Mouse (Mus musculus) midbrain, embryonic 11.5 days (tissue): ENCODE data around the gene Ncapg2. TPM values are rescaled to one million over a fixed set of nuclear protein-coding genes. Genes with fewer than 3 reads are reported as not detected.

ENCODE experiments used
- ATAC-seq: fragments of 200-750 bp; cut with Nextera tagmentation; 2 replicates; pipeline ENCODE4 v1.8.0; 2017; ENCODE audit warnings: moderate TSS enrichment, moderate library complexity; ENCODE audit not compliant: low FRiP score
- DNase-seq: peaks from one replicate; pipeline ENCODE4 v3.0.0; 2015; ENCODE audit warnings: low spot score; ENCODE audit errors: missing footprints
- H3K27ac ChIP-seq: fragments of 300-500 bp; sonication (generic); 2 replicates; pipeline ENCODE4 v1.5.1; 2014; ENCODE audit warnings: low read depth, low read length
- H3K27me3 ChIP-seq: fragments of 300-500 bp; sonication (generic); 2 replicates; pipeline ENCODE4 v1.6.1; 2014; ENCODE audit warnings: mild to moderate bottlenecking, low read length, moderate library complexity, mixed read lengths; ENCODE audit not compliant: control insufficient read depth, insufficient read depth
- H3K36me3 ChIP-seq: fragments of 300-500 bp; sonication (generic); 2 replicates; pipeline ENCODE4 v1.6.1; 2014; ENCODE audit warnings: mild to moderate bottlenecking, low read length, moderate library complexity, mixed read lengths; ENCODE audit not compliant: control insufficient read depth, insufficient read depth
- H3K4me1 ChIP-seq: fragments of 300-500 bp; sonication (generic); 2 replicates; pipeline ENCODE4 v1.6.1; 2014; ENCODE audit warnings: low read length; ENCODE audit not compliant: control insufficient read depth, insufficient read depth
- H3K4me2 ChIP-seq: fragments of 300-500 bp; sonication (generic); 2 replicates; pipeline ENCODE4 v1.6.1; 2014; ENCODE audit warnings: mild to moderate bottlenecking, moderate library complexity
- H3K4me3 ChIP-seq: fragments of 300-500 bp; sonication (generic); 2 replicates; pipeline ENCODE4 v1.5.1; 2014; ENCODE audit warnings: low read depth, low read length
- H3K9ac ChIP-seq: fragments of 300-500 bp; sonication (generic); 2 replicates; pipeline ENCODE4 v1.6.1; 2014; ENCODE audit warnings: low read length
- H3K9me3 ChIP-seq: fragments of 300-500 bp; sonication (generic); 2 replicates; pipeline ENCODE4 v1.6.1; 2016; ENCODE audit warnings: low read length; ENCODE audit not compliant: control insufficient read depth
- WGBS: fragments of 180-500 bp; shearing (Covaris S2); extraction: QIAGEN DNeasy Blood & Tissue Kit; methylation state at CpG from one replicate; pipeline ENCODE4 v1.1.7; 2014; 5-methylcytosine and 5-hydroxymethylcytosine counted together
- polyA plus RNA-seq: library from polyadenylated mRNA; unstranded; fragments of >200 nt; fragmentation: Nextera tagmentation; extraction: Ambion mirVana; gene quantifications from 2 replicates; pipeline ENCODE4 v1.2.1, GENCODE M21; 2014

Gene Ncapg2
- polyA plus RNA-seq, 1 experiment from 2014 or later: 42.0 TPM

GRCm38 (mm10) chr12:116394327-116394726, 10.9 kb upstream of the Ncapg2 start:
- Histone ChIP-seq H3K4me2 (no peak overlapping the region), H3K4me3 (no peak overlapping the region), H3K36me3 (no peaks in the 10 kb centered on the region), H3K9me3 (no peaks in the 10 kb centered on the region), H3K4me1 (no peaks in the 10 kb centered on the region), H3K27me3 (no peaks in the 10 kb centered on the region), H3K9ac (no peak overlapping the region), H3K27ac (no peak overlapping the region)
- WGBS: 66% methylated on average over 2 of the region's 2 CpGs
- no peak for ATAC-seq
- DNase-seq: no peak

GRCm38 (mm10) chr12:116395312-116395711, 9.9 kb upstream of the Ncapg2 start:
- Histone ChIP-seq H3K9me3 (no peaks in the 10 kb centered on the region; the same call in 1 of the 2 replicates), H3K27me3 (no peaks in the 10 kb centered on the region), H3K9ac (no peak overlapping the region), H3K36me3 (no peaks in the 10 kb centered on the region), H3K4me1 (no peaks in the 10 kb centered on the region), H3K4me2 (no peak overlapping the region), H3K27ac (no peak overlapping the region), H3K4me3 (no peak overlapping the region)
- DNase-seq (no peak), ATAC-seq (no peak)
- WGBS: 88% methylated on average over 2 of the region's 2 CpGs

- Histone ChIP-seq H3K4me1 (no peaks in the 10 kb centered on the region), H3K9me3 (no peaks in the 10 kb centered on the region; the same call in 1 of the 2 replicates), H3K27me3 (no peaks in the 10 kb centered on the region), H3K4me2 (no peak overlapping the region), H3K36me3 (no peaks in the 10 kb centered on the region), H3K27ac (no peak overlapping the region), H3K4me3 (no peak overlapping the region), H3K9ac (no peak overlapping the region)
- ATAC-seq (no peak), DNase-seq (peak; percentile 21)
- WGBS: 77% methylated on average over 2 of the region's 2 CpGs
Measured at GRCm38 (mm10) chr12:116396072-116396695, 9.0 kb upstream of the Ncapg2 start.

GRCm38 (mm10) chr12:116404012-116404679, 1.1 kb upstream of the Ncapg2 start:
- Histone ChIP-seq H3K9me3 (peaks cover 16% of the 10 kb centered on the region; the same call in 1 of the 2 replicates), H3K9ac (no peak overlapping the region), H3K27me3 (no peaks in the 10 kb centered on the region), H3K27ac (no peak overlapping the region), H3K4me2 (peak overlapping the region; percentile 77), H3K36me3 (peaks cover 5% of the 10 kb centered on the region; the same call in 1 of the 2 replicates), H3K4me1 (peaks cover 7% of the 10 kb centered on the region), H3K4me3 (peak overlapping the region; percentile 79)
- ATAC-seq: no peak
- DNase-seq: no peak
- 96% methylated on average over 18 of the region's 18 CpGs for WGBS

- H3K4me2 ChIP-seq: peak overlapping the region; percentile 77
- peak overlapping the region; percentile 79 for H3K4me3 ChIP-seq
- no peaks in the 10 kb centered on the region for H3K27me3 ChIP-seq
- peaks cover 16% of the 10 kb centered on the region; the same call in 1 of the 2 replicates for H3K9me3 ChIP-seq
- 17% methylated on average over 8 of the region's 8 CpGs for WGBS
- ATAC-seq (no peak), DNase-seq (no peak)
- H3K9ac ChIP-seq: peak overlapping the region; percentile 85
- H3K36me3 ChIP-seq: peaks cover 5% of the 10 kb centered on the region; the same call in 1 of the 2 replicates
- H3K4me1 ChIP-seq: peaks cover 7% of the 10 kb centered on the region
- no peak overlapping the region for H3K27ac ChIP-seq
Measured at GRCm38 (mm10) chr12:116405836-116406155, 594 bp downstream of the Ncapg2 start.

- WGBS: 98% methylated on average over 5 of the region's 5 CpGs
- Histone ChIP-seq H3K9me3 (peaks cover 9% of the 10 kb centered on the region; the same call in 1 of the 2 replicates), H3K4me2 (no peak overlapping the region), H3K4me1 (peaks cover 7% of the 10 kb centered on the region), H3K4me3 (no peak overlapping the region), H3K9ac (no peak overlapping the region), H3K27me3 (no peaks in the 10 kb centered on the region), H3K36me3 (peaks cover 7% of the 10 kb centered on the region; the same call in 1 of the 2 replicates), H3K27ac (no peak overlapping the region)
- no peak for ATAC-seq
- peak; percentile 59 for DNase-seq
Measured at GRCm38 (mm10) chr12:116407883-116408282, 2.7 kb downstream of the Ncapg2 start.

- H3K36me3 ChIP-seq: peaks cover 5% of the 10 kb centered on the region; the same call in 1 of the 2 replicates
- no peak overlapping the region for H3K4me3 ChIP-seq
- ATAC-seq (no peak), DNase-seq (no peak)
- H3K4me1 ChIP-seq: no peaks in the 10 kb centered on the region
- no peaks in the 10 kb centered on the region for H3K27me3 ChIP-seq
- WGBS: 96% methylated on average over 4 of the region's 4 CpGs
- H3K9ac ChIP-seq: no peak overlapping the region
- no peak overlapping the region for H3K27ac ChIP-seq
- H3K4me2 ChIP-seq: no peak overlapping the region
- H3K9me3 ChIP-seq: no peaks in the 10 kb centered on the region
Measured at GRCm38 (mm10) chr12:116414941-116415340, 9.7 kb downstream of the Ncapg2 start.

GRCm38 (mm10) chr12:116416514-116416913, 11.3 kb downstream of the Ncapg2 start:
- Histone ChIP-seq H3K4me1 (no peaks in the 10 kb centered on the region), H3K4me2 (no peak overlapping the region), H3K27me3 (no peaks in the 10 kb centered on the region), H3K4me3 (no peak overlapping the region), H3K27ac (no peak overlapping the region), H3K9me3 (no peaks in the 10 kb centered on the region), H3K36me3 (peaks cover 5% of the 10 kb centered on the region; the same call in 1 of the 2 replicates), H3K9ac (no peak overlapping the region)
- ATAC-seq (no peak), DNase-seq (peak; percentile 60)
- 84% methylated on average over 1 of the region's 1 CpGs for WGBS

GRCm38 (mm10) chr12:116421656-116422055, 16.5 kb downstream of the Ncapg2 start:
- peaks cover 8% of the 10 kb centered on the region for H3K36me3 ChIP-seq
- WGBS: 89% methylated on average over 2 of the region's 2 CpGs
- H3K4me2 ChIP-seq: no peak overlapping the region
- no peak overlapping the region for H3K4me3 ChIP-seq
- ATAC-seq: no peak
- H3K9me3 ChIP-seq: no peaks in the 10 kb centered on the region
- H3K4me1 ChIP-seq: no peaks in the 10 kb centered on the region
- no peak overlapping the region for H3K9ac ChIP-seq
- DNase-seq: peak; percentile 68
- no peaks in the 10 kb centered on the region for H3K27me3 ChIP-seq
- H3K27ac ChIP-seq: no peak overlapping the region
